Mouse (Mus musculus) lung, postnatal 10 days (tissue): ENCODE measurements around the gene Ddx31.
A peak's percentile ranks its signal among the peaks of the same experiment; 100 is the strongest.

Experiments used
- DNase-seq: peaks from one replicate; pipeline ENCODE4 v3.0.0; 2021

Gene Ddx31

GRCm38 (mm10) chr2:28840222-28840951 is at the start of gene Ddx31, which contains the start of gene Gtf3c4:
Gene Ddx31, plus strand, starts transcription at chr2:28840406.
Gene Gtf3c4, minus strand, starts transcription at chr2:28840360.
- peak; percentile 95 for DNase-seq

GRCm38 (mm10) chr2:28792931-28793610 is 47.1 kb upstream of the Ddx31 start:
- peak; percentile 73 for DNase-seq

- no peak for DNase-seq
These were observed 45.6 kb upstream of the Ddx31 start for GRCm38 (mm10) chr2:28794623-28795022.

GRCm38 (mm10) chr2:28796298-28796697 is 43.9 kb upstream of the Ddx31 start:
- no peak for DNase-seq

- DNase-seq = no peak
These were observed 42.6 kb upstream of the Ddx31 start for GRCm38 (mm10) chr2:28797490-28798106.

- DNase-seq = no peak
These were observed 41.8 kb upstream of the Ddx31 start for GRCm38 (mm10) chr2:28798390-28798789.

- DNase-seq = no peak
These were observed 40.6 kb upstream of the Ddx31 start for GRCm38 (mm10) chr2:28799575-28799974.

GRCm38 (mm10) chr2:28803406-28803805 is 36.8 kb upstream of the Ddx31 start:
- DNase-seq = no peak

- DNase-seq = peak; percentile 41
These were observed 31.4 kb upstream of the Ddx31 start for GRCm38 (mm10) chr2:28808841-28809240.

GRCm38 (mm10) chr2:28810260-28811013 is 29.8 kb upstream of the Ddx31 start:
- DNase-seq = no peak

GRCm38 (mm10) chr2:28818866-28819265 is 21.3 kb upstream of the Ddx31 start:
- DNase-seq = no peak

GRCm38 (mm10) chr2:28829265-28829664 is 10.9 kb upstream of the Ddx31 start:
- peak; percentile 42 for DNase-seq

GRCm38 (mm10) chr2:28836181-28836940 is 3.8 kb upstream of the Ddx31 start:
- DNase-seq = no peak

GRCm38 (mm10) chr2:28839501-28840221 is 545 bp upstream of the Ddx31 start:
- DNase-seq = peak; percentile 19

GRCm38 (mm10) chr2:28842042-28842441 is 1.8 kb downstream of the Ddx31 start:
- no peak for DNase-seq

GRCm38 (mm10) chr2:28848879-28849278 is 8.7 kb downstream of the Ddx31 start:
- no peak for DNase-seq

- DNase-seq = no peak
These were observed 12.4 kb downstream of the Ddx31 start for GRCm38 (mm10) chr2:28852594-28852993.

GRCm38 (mm10) chr2:28855773-28856172 is 15.6 kb downstream of the Ddx31 start:
- DNase-seq = peak; percentile 7

- no peak for DNase-seq
These were observed 19.1 kb downstream of the Ddx31 start for GRCm38 (mm10) chr2:28859303-28859702.

- no peak for DNase-seq
These were observed 20.6 kb downstream of the Ddx31 start for GRCm38 (mm10) chr2:28860678-28861423.

- DNase-seq = no peak
These were observed 23.7 kb downstream of the Ddx31 start for GRCm38 (mm10) chr2:28863857-28864256.
